Mouse (Mus musculus): ENCODE measurements at regions not wholly inside any gene's neighbourhood (a gene's known extent, or its start where the extent isn't known, plus 50 kb on each side); places are given as distances from the start of the nearest gene placed in this dataset.

DNA sequence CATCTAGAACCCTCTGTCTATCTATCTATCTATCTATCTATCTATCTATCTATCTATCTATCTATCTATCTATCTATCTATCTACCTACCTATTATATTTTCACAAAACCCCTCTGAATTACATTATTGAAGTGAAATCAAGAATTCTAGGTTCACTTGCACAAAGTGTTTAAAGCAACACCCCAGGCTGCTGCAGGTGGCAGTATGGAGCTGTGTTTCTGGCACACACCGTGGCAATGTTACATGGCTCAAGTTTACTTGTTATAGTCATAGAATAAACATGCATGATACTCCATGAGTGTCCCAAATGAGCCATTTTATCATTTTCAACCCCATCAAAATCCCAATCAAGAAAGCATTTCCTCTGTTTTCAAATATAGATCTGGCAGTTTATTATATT lies 538.6 kb upstream of the Got2 start:
- TF ChIP-seq POLR2A (IDR thresholded peaks at IDR 0.05; ENCODE audit: control insufficient read depth, low read depth, low read length) (no peak), CTCF (IDR thresholded peaks at IDR 0.05; ENCODE audit: control insufficient read depth, insufficient read depth, insufficient replicate concordance, low read depth, low read length) (no peak; the same call in 1 of the 2 replicates)

Measured in testis, adult 2 months (tissue).